Mouse (Mus musculus): ENCODE measurements around the gene Med25. TPM values are rescaled to one million over a fixed set of nuclear protein-coding genes. Genes with fewer than 3 reads are reported as not detected.
A peak's percentile ranks its signal among the peaks of the same experiment; 100 is the strongest.

Med25 gene
- polyA plus RNA-seq, 1 experiment from 2014 or later, result 62.5 TPM

GRCm38 (mm10) chr7:44852259-44853027 is 40.1 kb downstream of the Med25 start:
- ATAC-seq (no peak), DNase-seq (ENCODE audit: low spot score) (no peak)
- H3K36me3 ChIP-seq (ENCODE audit: insufficient read depth, low read length), result no peaks in the 10 kb centered on the region
- H3K4me3 ChIP-seq (ENCODE audit: low read depth, low read length), result no peak overlapping the region
- 90% methylated on average over 36 of the region's 36 CpGs for WGBS
- H3K9me3 ChIP-seq (ENCODE audit: low read length), result no peaks in the 10 kb centered on the region
- H3K27me3 ChIP-seq (replicated peaks; ENCODE audit: insufficient read depth, low read length), result no peaks in the 10 kb centered on the region
- no peak overlapping the region for H3K4me2 ChIP-seq (replicated peaks; ENCODE audit: low read depth, low read length)
- H3K9ac ChIP-seq (replicated peaks; ENCODE audit: low read depth), result no peak overlapping the region
- no peak overlapping the region for H3K27ac ChIP-seq (ENCODE audit: low read length)
- H3K4me1 ChIP-seq (ENCODE audit: insufficient read depth, low read depth, low read length), result peaks cover 31% of the 10 kb centered on the region
- TF ChIP-seq EP300 (IDR thresholded peaks at IDR 0.05), result no peak

GRCm38 (mm10) chr7:44851625-44852234 is 40.8 kb downstream of the Med25 start:
- Histone ChIP-seq H3K4me1 (ENCODE audit: insufficient read depth, low read depth, low read length) (peaks cover 32% of the 10 kb centered on the region), H3K27me3 (replicated peaks; ENCODE audit: insufficient read depth, low read length) (no peaks in the 10 kb centered on the region), H3K36me3 (ENCODE audit: insufficient read depth, low read length) (no peaks in the 10 kb centered on the region; the same call in 1 of the 2 replicates), H3K27ac (ENCODE audit: low read length) (no peak overlapping the region), H3K4me2 (replicated peaks; ENCODE audit: low read depth, low read length) (no peak overlapping the region), H3K4me3 (ENCODE audit: low read depth, low read length) (no peak overlapping the region), H3K9me3 (ENCODE audit: low read length) (no peaks in the 10 kb centered on the region), H3K9ac (replicated peaks; ENCODE audit: low read depth) (no peak overlapping the region)
- ATAC-seq (no peak), DNase-seq (ENCODE audit: low spot score) (no peak)
- 88% methylated on average over 12 of the region's 12 CpGs for WGBS
- no peak for TF ChIP-seq EP300 (IDR thresholded peaks at IDR 0.05)
- TF ChIP-seq CTCF (IDR thresholded peaks at IDR 0.05), result no peak

- peaks cover 7% of the 10 kb centered on the region for H3K36me3 ChIP-seq (ENCODE audit: insufficient read depth, low read length)
- peak overlapping the region; percentile 98 for H3K27ac ChIP-seq (ENCODE audit: low read length)
- no peak for TF ChIP-seq CTCF (IDR thresholded peaks at IDR 0.05)
- TF ChIP-seq EP300 (IDR thresholded peaks at IDR 0.05), result no peak
- peak overlapping the region; percentile 88 for H3K4me2 ChIP-seq (replicated peaks; ENCODE audit: low read depth, low read length)
- no peaks in the 10 kb centered on the region for H3K9me3 ChIP-seq (ENCODE audit: low read length)
- peak overlapping the region; percentile 76 for H3K9ac ChIP-seq (replicated peaks; ENCODE audit: low read depth)
- peaks cover 28% of the 10 kb centered on the region for H3K4me1 ChIP-seq (ENCODE audit: insufficient read depth, low read depth, low read length)
- peak overlapping the region; percentile 82 for H3K4me3 ChIP-seq (ENCODE audit: low read depth, low read length)
- H3K27me3 ChIP-seq (replicated peaks; ENCODE audit: insufficient read depth, low read length), result no peaks in the 10 kb centered on the region
- ATAC-seq, result no peak
- DNase-seq (ENCODE audit: low spot score), result no peak
- 72% methylated on average over 8 of the region's 8 CpGs for WGBS
Measured at GRCm38 (mm10) chr7:44850789-44851624, 41.5 kb downstream of the Med25 start.

- DNase-seq (ENCODE audit: low spot score) (peak; percentile 87), ATAC-seq (peak; percentile 27)
- Histone ChIP-seq H3K4me1 (ENCODE audit: insufficient read depth, low read depth, low read length) (peaks cover 24% of the 10 kb centered on the region), H3K36me3 (ENCODE audit: insufficient read depth, low read length) (peaks cover 16% of the 10 kb centered on the region), H3K27ac (ENCODE audit: low read length) (peak overlapping the region; percentile 98), H3K9ac (replicated peaks; ENCODE audit: low read depth) (peak overlapping the region; percentile 76), H3K4me3 (ENCODE audit: low read depth, low read length) (peak overlapping the region; percentile 82), H3K27me3 (replicated peaks; ENCODE audit: insufficient read depth, low read length) (no peaks in the 10 kb centered on the region), H3K9me3 (ENCODE audit: low read length) (no peaks in the 10 kb centered on the region), H3K4me2 (replicated peaks; ENCODE audit: low read depth, low read length) (peak overlapping the region; percentile 88)
- WGBS, result under 1% methylated on average over 33 of the region's 33 CpGs
- TF ChIP-seq CTCF (IDR thresholded peaks at IDR 0.05) (no peak), EP300 (IDR thresholded peaks at IDR 0.05) (no peak)
Measured at GRCm38 (mm10) chr7:44850146-44850545, 42.4 kb downstream of the Med25 start.

- Histone ChIP-seq H3K4me3 (ENCODE audit: low read depth, low read length) (peak overlapping the region; percentile 82), H3K9me3 (ENCODE audit: low read length) (no peaks in the 10 kb centered on the region), H3K4me1 (ENCODE audit: insufficient read depth, low read depth, low read length) (peaks cover 20% of the 10 kb centered on the region; the same call in 1 of the 2 replicates), H3K27ac (ENCODE audit: low read length) (peak overlapping the region; percentile 98), H3K36me3 (ENCODE audit: insufficient read depth, low read length) (peaks cover 21% of the 10 kb centered on the region), H3K9ac (replicated peaks; ENCODE audit: low read depth) (peak overlapping the region; percentile 76), H3K27me3 (replicated peaks; ENCODE audit: insufficient read depth, low read length) (no peaks in the 10 kb centered on the region), H3K4me2 (replicated peaks; ENCODE audit: low read depth, low read length) (peak overlapping the region; percentile 88)
- peak; percentile 58 for TF ChIP-seq EP300 (IDR thresholded peaks at IDR 0.05)
- TF ChIP-seq CTCF (IDR thresholded peaks at IDR 0.05), result no peak
- WGBS, result 1% methylated on average over 41 of the region's 41 CpGs
- DNase-seq (ENCODE audit: low spot score), result peak; percentile 98
- ATAC-seq, result peak; percentile 69
Measured at GRCm38 (mm10) chr7:44849416-44850111, 42.9 kb downstream of the Med25 start.

Measured in lung, postnatal 0 days (tissue).